Mouse (Mus musculus) testis, adult 2 months (tissue): ENCODE measurements around the gene Trnp1.

ENCODE experiments used
- CTCF ChIP-seq: fragments of 200-500 bp; IDR thresholded peaks from 2 replicates; pipeline ENCODE4 v1.5.1; 2012; ENCODE audit warnings: low read depth, mild to moderate bottlenecking, inconsistent platforms, low read length, moderate library complexity; ENCODE audit not compliant: control insufficient read depth, insufficient read depth, insufficient replicate concordance
- POLR2A ChIP-seq: fragments of 200-500 bp; IDR thresholded peaks from 2 replicates; pipeline ENCODE4 v1.6.1; 2012; ENCODE audit warnings: low read depth, mild to moderate bottlenecking, inconsistent platforms, low read length, moderate library complexity; ENCODE audit not compliant: control insufficient read depth

- no peak for TF ChIP-seq POLR2A
- no peak for TF ChIP-seq CTCF
Observed at GRCm38 (mm10) chr4:133460796-133461325, 37.5 kb downstream of the Trnp1 start.
